Mouse (Mus musculus) MEL (cell line): ENCODE measurements around the gene Cdkal1.

Experiments
- CHD1 ChIP-seq: IDR thresholded peaks from 2 replicates; pipeline ENCODE4 v1.6.1; 2012; ENCODE audit warnings: low read depth, mild to moderate bottlenecking, inconsistent platforms, low read length, improper control_type of control experiment
- CTCF ChIP-seq, 3 experiments: IDR thresholded peaks in 2 of 3; conservative IDR thresholded peaks in 1 of 3; 2 replicates each; pipeline ENCODE4 v1.5.1; 2011 to 2012; ENCODE audit warnings: low read length in 3 of 3, low read depth in 2 of 3, mild to moderate bottlenecking in 2 of 3, improper control_type of control experiment in 1 of 3, inconsistent platforms in 1 of 3, mixed read lengths in 1 of 3, moderate library complexity in 1 of 3; ENCODE audit not compliant: control insufficient read depth in 1 of 3, insufficient read depth in 1 of 3, poor library complexity in 1 of 3, severe bottlenecking in 1 of 3
- MAX ChIP-seq: IDR thresholded peaks from 2 replicates; pipeline ENCODE4 v1.6.1; 2011; ENCODE audit warnings: low read length, improper control_type of control experiment
- MYC ChIP-seq: IDR thresholded peaks from 2 replicates; pipeline ENCODE4 v1.6.1; 2011; ENCODE audit warnings: low read depth, mild to moderate bottlenecking, low read length, improper control_type of control experiment, moderate library complexity
- POLR2A ChIP-seq, 2 experiments: IDR thresholded peaks; 2 replicates each; pipeline ENCODE4 v1.6.1; 2011 to 2012; ENCODE audit warnings: low read length in 2 of 2, mild to moderate bottlenecking in 2 of 2, control low read depth in 1 of 2, improper control_type of control experiment in 1 of 2, low read depth in 1 of 2, moderate library complexity in 1 of 2; ENCODE audit not compliant: control insufficient read depth in 1 of 2, insufficient read depth in 1 of 2, poor library complexity in 1 of 2
- RCOR1 ChIP-seq: IDR thresholded peaks from 2 replicates; pipeline ENCODE4 v1.6.1; 2012; ENCODE audit warnings: low read depth, mild to moderate bottlenecking, inconsistent platforms, low read length, improper control_type of control experiment
- ZKSCAN1 ChIP-seq: IDR thresholded peaks from 2 replicates; pipeline ENCODE4 v1.6.1; 2012; ENCODE audit warnings: low read depth, mild to moderate bottlenecking, inconsistent platforms, low read length, improper control_type of control experiment, moderate library complexity

DNA sequence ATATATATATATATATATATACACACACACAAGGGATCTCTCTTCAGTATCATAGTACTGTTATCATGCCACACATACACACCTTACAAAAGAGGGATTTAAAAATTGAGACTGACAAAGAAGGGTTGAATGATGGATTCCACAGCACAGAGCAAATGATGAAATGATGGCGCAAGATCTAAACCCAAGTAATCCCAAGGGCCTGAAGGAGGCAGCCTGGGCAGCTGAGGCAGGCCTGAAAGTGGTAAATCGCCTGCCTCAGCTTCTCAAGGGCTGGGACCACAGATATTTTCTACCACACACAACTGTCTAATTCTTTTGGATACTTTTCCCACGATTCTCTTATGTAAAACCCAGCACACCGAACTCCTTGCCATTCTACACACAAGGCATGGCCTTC, 177.9 kb downstream of the Cdkal1 start:
- TF ChIP-seq CHD1 (no peak), MYC (no peak), MAX (no peak), POLR2A (IDR thresholded peaks at IDR 0.05; ENCODE audit: control insufficient read depth in 1 of 2, insufficient read depth in 1 of 2, low read depth in 1 of 2, low read length in 2 of 2, poor library complexity in 1 of 2) (no peak), CTCF (IDR thresholded peaks at IDR 0.05 in 2 of 3, conservative IDR thresholded peaks at IDR 0.05 in 1 of 3; ENCODE audit: control insufficient read depth in 1 of 3, insufficient read depth in 1 of 3, low read depth in 2 of 3, low read length in 3 of 3, poor library complexity in 1 of 3, severe bottlenecking in 1 of 3) (no peak), RCOR1 (no peak), ZKSCAN1 (no peak)
